Mouse (Mus musculus): Measurements from ENCODE around the gene Nup107.

- TF ChIP-seq CTCF (IDR thresholded peaks at IDR 0.05; ENCODE audit: insufficient read depth, low read length) (no peak), POLR2A (IDR thresholded peaks at IDR 0.05; ENCODE audit: borderline replicate concordance, extremely low read depth, low read depth, low read length) (no peak)
These were observed 87.6 kb downstream of the Nup107 start for GRCm38 (mm10) chr10:117704964-117705335.

All from lung, adult 2 months (tissue).